Mouse (Mus musculus) embryonic fibroblast, embryonic 13.5 days (primary cell): ENCODE data around the gene Atp1b3.

Experiments
- CTCF ChIP-seq: IDR thresholded peaks from 2 replicates; pipeline ENCODE4 v1.5.1; 2011; ENCODE audit warnings: mild to moderate bottlenecking, control low read depth, low read length, moderate library complexity, borderline replicate concordance; ENCODE audit not compliant: insufficient read depth
- POLR2A ChIP-seq: IDR thresholded peaks from 2 replicates; pipeline ENCODE4 v1.6.1; 2011; ENCODE audit warnings: low read depth, mild to moderate bottlenecking, control low read depth, low read length, moderate library complexity

- TF ChIP-seq CTCF (no peak), POLR2A (no peak)
Measured at GRCm38 (mm10) chr9:96394910-96395690, 30.9 kb upstream of the Atp1b3 start.
